Mouse (Mus musculus) liver, embryonic 16.5 days (tissue): ENCODE measurements around the gene Phf21b. TPM values are rescaled to one million over a fixed set of nuclear protein-coding genes. Genes with fewer than 3 reads are reported as not detected.

Source experiments
- ATAC-seq: fragments of 200-750 bp; cut with Nextera tagmentation; 2 replicates; pipeline ENCODE4 v1.8.0; 2017; ENCODE audit warnings: low read depth, mild to moderate bottlenecking, moderate number of reproducible peaks, moderate library complexity
- H3K27ac ChIP-seq: fragments of 300-500 bp; sonication (generic); 2 replicates; pipeline ENCODE4 v1.5.1; 2014; ENCODE audit warnings: mild to moderate bottlenecking, low read length
- H3K27me3 ChIP-seq: fragments of 300-500 bp; sonication (generic); 2 replicates; pipeline ENCODE4 v1.6.1; 2014; ENCODE audit warnings: low read depth, low read length, mixed read lengths; ENCODE audit not compliant: control insufficient read depth, insufficient read depth
- H3K36me3 ChIP-seq: fragments of 300-500 bp; sonication (generic); 2 replicates; pipeline ENCODE4 v1.6.1; 2014; ENCODE audit warnings: mild to moderate bottlenecking; ENCODE audit not compliant: control insufficient read depth, insufficient read depth
- H3K4me1 ChIP-seq: fragments of 300-500 bp; sonication (generic); 2 replicates; pipeline ENCODE4 v1.6.1; 2014; ENCODE audit warnings: low read depth, low read length, mixed read lengths; ENCODE audit not compliant: control insufficient read depth
- H3K4me2 ChIP-seq: fragments of 300-500 bp; sonication (generic); 2 replicates; pipeline ENCODE4 v1.6.1; 2014; ENCODE audit warnings: low read depth, low read length, mixed read lengths
- H3K4me3 ChIP-seq: fragments of 300-500 bp; sonication (generic); 2 replicates; pipeline ENCODE4 v1.5.1; 2014; ENCODE audit warnings: low read depth, mild to moderate bottlenecking, low read length
- H3K9ac ChIP-seq: fragments of 300-500 bp; sonication (generic); 2 replicates; pipeline ENCODE4 v1.6.1; 2014; ENCODE audit warnings: low read depth, low read length
- H3K9me3 ChIP-seq: fragments of 300-500 bp; sonication (generic); replicated peaks from 2 replicates; pipeline ENCODE4 v1.6.1; 2016; ENCODE audit warnings: low read length; ENCODE audit not compliant: control insufficient read depth
- WGBS: fragments of 180-500 bp; shearing (Covaris S2); extraction: QIAGEN DNeasy Blood & Tissue Kit; methylation state at CpG from one replicate; pipeline ENCODE4 v1.1.7; 2014; ENCODE audit not compliant: insufficient replicate concordance; 5-methylcytosine and 5-hydroxymethylcytosine counted together
- polyA plus RNA-seq: library from polyadenylated mRNA; unstranded; fragments of >200 nt; fragmentation: Nextera tagmentation; extraction: Ambion mirVana; gene quantifications from 2 replicates; pipeline ENCODE4 v1.2.1, GENCODE M21; 2015

The Phf21b gene
- polyA plus RNA-seq, 1 experiment from 2014 or later: not detected

DNA sequence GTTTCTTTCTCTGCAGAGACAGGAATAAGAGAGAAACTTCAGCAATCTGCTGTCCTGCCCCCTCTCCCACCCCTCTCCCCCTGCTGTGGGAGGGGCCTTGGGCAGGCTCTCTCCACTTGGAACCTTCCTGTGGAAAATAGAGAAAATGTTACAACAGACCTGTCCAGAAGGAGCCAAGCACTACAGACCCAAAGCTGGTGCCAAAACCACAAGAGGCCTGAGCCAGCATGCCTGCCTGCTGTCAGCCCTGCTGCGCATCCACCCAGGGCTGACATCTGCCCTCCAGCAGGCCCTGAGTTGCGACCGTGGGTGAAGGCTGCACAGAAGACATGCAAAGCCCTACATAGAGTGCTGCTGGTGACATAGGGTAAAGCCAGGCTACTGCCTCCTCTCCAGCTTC is 16.3 kb downstream of the Phf21b start:
- H3K4me1 ChIP-seq: no peaks in the 10 kb centered on the region
- 65% methylated on average over 3 of the region's 3 CpGs for WGBS

DNA sequence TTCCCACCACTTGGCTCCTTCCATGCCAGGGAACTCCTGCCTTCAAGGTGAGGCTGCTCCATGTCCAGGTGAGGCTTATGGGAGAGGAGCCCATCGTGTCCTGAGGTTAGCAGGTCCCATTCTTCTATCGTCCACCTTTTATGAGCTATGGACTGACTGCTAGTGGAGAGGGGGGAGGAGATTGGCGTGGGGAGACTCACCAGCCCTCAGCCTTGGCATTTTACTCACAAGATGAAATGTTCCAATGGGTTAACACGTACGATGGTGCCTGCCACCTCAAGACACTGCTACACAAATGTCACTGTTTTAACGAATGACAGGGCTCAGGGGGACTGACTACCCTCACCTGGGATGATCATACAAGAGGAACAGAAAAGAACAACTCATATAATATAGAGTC is 18.0 kb downstream of the Phf21b start:
- Histone ChIP-seq H3K36me3 (no peaks in the 10 kb centered on the region), H3K27ac (no peak overlapping the region), H3K9ac (no peak overlapping the region), H3K27me3 (no peaks in the 10 kb centered on the region), H3K4me3 (no peak overlapping the region), H3K9me3 (no peaks in the 10 kb centered on the region), H3K4me1 (no peaks in the 10 kb centered on the region), H3K4me2 (no peak overlapping the region)
- no peak for ATAC-seq
- WGBS: 61% methylated on average over 6 of the region's 6 CpGs

More for the DNA sequence above, 16.3 kb downstream of the Phf21b start:
- ATAC-seq: no peak
- Histone ChIP-seq H3K27me3 (no peaks in the 10 kb centered on the region), H3K4me2 (no peak overlapping the region), H3K9ac (no peak overlapping the region), H3K4me3 (no peak overlapping the region), H3K27ac (no peak overlapping the region), H3K9me3 (no peaks in the 10 kb centered on the region), H3K36me3 (no peaks in the 10 kb centered on the region)

DNA sequence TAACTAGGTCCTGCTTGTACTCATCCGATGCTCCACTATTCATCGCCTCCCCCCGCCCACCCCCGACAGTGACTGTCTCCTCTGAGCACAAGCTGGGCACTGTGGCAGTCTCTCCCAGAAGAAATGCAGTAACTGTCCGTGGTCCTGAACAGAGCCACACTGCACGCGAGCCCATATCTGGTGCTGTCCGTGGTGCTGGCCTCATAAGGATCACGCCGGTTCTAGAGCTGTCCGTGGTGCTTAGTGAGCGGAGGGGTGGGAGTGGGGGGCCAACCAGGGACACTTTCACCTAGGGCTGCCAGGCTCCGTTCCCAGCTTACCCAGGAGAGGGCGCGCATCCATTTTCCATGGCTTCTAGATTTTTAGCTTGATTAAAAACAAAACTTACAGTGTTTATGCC is 26.4 kb downstream of the Phf21b start:
- Histone ChIP-seq H3K4me3 (no peak overlapping the region), H3K9me3 (no peaks in the 10 kb centered on the region), H3K4me1 (no peaks in the 10 kb centered on the region), H3K9ac (no peak overlapping the region), H3K27ac (no peak overlapping the region), H3K4me2 (no peak overlapping the region), H3K36me3 (no peaks in the 10 kb centered on the region), H3K27me3 (no peaks in the 10 kb centered on the region)
- 6% methylated on average over 15 of the region's 15 CpGs for WGBS
- ATAC-seq: no peak

DNA sequence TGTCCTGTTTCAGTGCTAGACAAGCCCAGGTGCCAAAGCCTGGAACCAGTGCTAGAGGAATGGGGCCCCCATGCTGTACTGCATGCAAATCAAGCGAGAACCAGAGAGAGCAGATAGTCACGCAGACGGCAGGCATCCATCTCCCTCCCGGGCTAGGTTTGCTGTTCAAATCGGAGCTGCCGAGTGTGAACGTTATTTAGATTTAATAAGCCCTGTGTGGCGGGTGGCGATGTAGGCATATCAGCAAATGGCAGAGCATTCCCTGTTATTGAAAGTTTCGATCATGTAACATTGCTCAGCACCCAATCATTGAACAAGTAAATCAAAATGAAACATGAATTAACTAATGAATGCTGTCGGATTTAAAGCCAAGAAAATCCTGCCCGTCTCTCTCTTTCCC is 27.2 kb downstream of the Phf21b start:
- 64% methylated on average over 12 of the region's 12 CpGs for WGBS
- Histone ChIP-seq H3K4me3 (no peak overlapping the region), H3K9ac (no peak overlapping the region), H3K36me3 (no peaks in the 10 kb centered on the region), H3K4me1 (no peaks in the 10 kb centered on the region), H3K9me3 (no peaks in the 10 kb centered on the region), H3K27me3 (no peaks in the 10 kb centered on the region), H3K27ac (no peak overlapping the region), H3K4me2 (no peak overlapping the region)
- no peak for ATAC-seq

DNA sequence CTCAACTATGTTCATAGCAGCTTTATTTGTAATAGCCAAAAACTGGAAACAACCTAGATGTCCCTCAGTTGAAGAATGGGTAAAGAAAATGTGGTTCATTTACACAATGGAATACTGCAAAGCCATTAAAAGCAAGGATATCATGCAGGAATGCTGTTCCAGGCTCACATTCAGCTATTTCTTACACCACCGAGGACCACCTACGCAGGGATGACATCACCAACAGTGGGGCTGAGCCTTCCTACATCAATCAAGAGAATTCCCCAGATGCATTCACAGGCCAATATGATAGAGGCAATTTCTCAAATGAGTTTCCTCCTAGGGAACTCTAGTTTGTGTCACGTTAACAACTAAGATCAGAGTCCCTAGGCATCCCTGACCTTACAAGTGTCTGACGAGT is 32.8 kb downstream of the Phf21b start:
- no peak for ATAC-seq
- no peaks in the 10 kb centered on the region for H3K36me3 ChIP-seq
- no peak overlapping the region for H3K4me3 ChIP-seq
- H3K4me1 ChIP-seq: no peaks in the 10 kb centered on the region
- no peak overlapping the region for H3K4me2 ChIP-seq
- H3K9me3 ChIP-seq: no peaks in the 10 kb centered on the region
- no peak overlapping the region for H3K9ac ChIP-seq
- H3K27me3 ChIP-seq: no peaks in the 10 kb centered on the region
- no peak overlapping the region for H3K27ac ChIP-seq
- WGBS: 64% methylated on average over 4 of the region's 4 CpGs

DNA sequence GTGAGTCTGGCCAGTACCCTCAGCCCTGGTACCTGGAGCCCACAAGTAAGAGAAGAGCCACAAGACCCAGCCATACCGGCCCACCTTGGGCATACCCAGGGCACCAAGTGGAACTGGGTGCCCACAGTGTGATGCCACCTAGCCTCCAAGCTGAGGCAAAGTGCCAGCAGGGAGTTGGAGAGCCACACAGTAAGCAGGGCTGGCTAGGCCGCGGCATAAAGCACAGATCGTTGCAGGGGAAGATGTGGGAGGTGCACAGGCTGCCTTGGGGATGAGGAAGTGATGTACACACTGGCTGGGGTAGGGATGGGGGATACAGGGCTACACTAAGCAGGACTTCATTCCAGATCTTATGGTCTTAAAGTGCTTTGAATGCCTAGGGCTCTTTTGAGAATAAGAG is 35.0 kb downstream of the Phf21b start:
- ATAC-seq: no peak
- H3K4me2 ChIP-seq: no peak overlapping the region
- no peaks in the 10 kb centered on the region for H3K4me1 ChIP-seq
- no peak overlapping the region for H3K4me3 ChIP-seq
- H3K27me3 ChIP-seq: no peaks in the 10 kb centered on the region
- 73% methylated on average over 4 of the region's 4 CpGs for WGBS
- H3K36me3 ChIP-seq: no peaks in the 10 kb centered on the region
- no peaks in the 10 kb centered on the region for H3K9me3 ChIP-seq
- H3K9ac ChIP-seq: no peak overlapping the region
- H3K27ac ChIP-seq: no peak overlapping the region

DNA sequence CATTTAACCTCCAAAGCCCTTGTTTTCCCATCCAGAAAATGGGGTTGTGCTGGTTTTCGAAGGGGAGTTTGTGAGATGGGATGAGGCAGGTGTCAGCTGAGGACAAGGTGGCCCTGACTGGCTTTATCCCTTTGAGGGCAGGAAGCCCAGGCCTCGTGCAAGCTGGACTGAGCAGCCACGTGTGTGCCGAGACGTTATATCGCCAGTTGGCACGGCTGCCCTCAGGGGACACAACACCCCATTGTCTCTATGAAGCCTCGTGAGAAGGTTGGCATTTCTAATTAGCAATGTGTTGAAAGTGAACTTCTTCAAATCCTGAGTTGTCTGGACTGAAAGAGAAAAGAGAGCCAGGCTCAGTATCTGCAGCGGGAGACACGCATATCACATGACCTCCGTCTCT is 37.6 kb downstream of the Phf21b start:
- H3K27me3 ChIP-seq: no peaks in the 10 kb centered on the region
- no peak for ATAC-seq
- no peak overlapping the region for H3K27ac ChIP-seq
- H3K9ac ChIP-seq: no peak overlapping the region
- no peak overlapping the region for H3K4me2 ChIP-seq
- no peaks in the 10 kb centered on the region for H3K36me3 ChIP-seq
- 73% methylated on average over 11 of the region's 11 CpGs for WGBS
- H3K4me3 ChIP-seq: no peak overlapping the region
- no peaks in the 10 kb centered on the region for H3K4me1 ChIP-seq
- no peaks in the 10 kb centered on the region for H3K9me3 ChIP-seq

DNA sequence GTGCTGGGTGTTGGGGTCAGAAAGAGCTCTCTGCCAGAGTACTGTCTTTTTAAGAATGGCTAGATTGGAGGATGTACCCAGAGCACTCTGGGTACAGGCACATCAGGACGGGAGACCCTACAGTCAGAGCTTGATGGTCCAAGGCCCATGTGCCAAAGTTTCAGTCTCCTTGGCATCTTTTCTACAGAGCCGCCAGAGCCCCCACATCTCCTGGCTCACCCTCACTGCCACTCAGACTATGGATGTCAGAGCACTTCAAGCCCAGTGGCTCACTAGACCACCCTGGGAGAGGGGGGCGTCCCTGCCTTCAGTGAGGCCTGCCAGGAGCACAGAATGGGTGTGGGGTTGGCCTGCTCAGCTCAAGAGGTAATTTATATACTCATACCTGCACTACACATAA is 38.3 kb downstream of the Phf21b start:
- H3K9me3 ChIP-seq: no peaks in the 10 kb centered on the region
- ATAC-seq: no peak
- H3K27ac ChIP-seq: no peak overlapping the region
- no peak overlapping the region for H3K4me2 ChIP-seq
- H3K36me3 ChIP-seq: no peaks in the 10 kb centered on the region
- H3K27me3 ChIP-seq: no peaks in the 10 kb centered on the region
- no peaks in the 10 kb centered on the region for H3K4me1 ChIP-seq
- WGBS: 58% methylated on average over 3 of the region's 3 CpGs
- H3K4me3 ChIP-seq: no peak overlapping the region
- H3K9ac ChIP-seq: no peak overlapping the region

DNA sequence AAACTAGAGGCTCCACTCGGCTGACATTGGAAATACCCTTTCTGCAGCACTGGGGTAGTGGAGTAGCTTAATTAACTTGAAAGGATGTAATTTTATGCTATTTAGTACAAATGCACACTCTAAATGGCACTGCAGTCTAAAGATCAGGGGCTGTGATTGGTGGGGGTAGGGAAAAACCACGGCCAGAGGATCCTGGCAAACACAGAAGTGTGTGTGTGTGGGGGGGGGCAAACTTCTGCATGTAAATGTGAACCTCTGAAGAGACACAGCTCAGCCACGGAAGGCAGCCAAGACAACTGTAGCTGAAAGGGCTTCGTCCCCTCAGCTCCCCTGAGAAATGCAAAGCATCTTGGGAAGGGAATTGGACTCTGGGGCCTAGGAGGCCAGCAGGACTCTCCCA is 40.7 kb downstream of the Phf21b start:
- Histone ChIP-seq H3K9ac (no peak overlapping the region), H3K27me3 (no peaks in the 10 kb centered on the region), H3K27ac (no peak overlapping the region), H3K36me3 (no peaks in the 10 kb centered on the region), H3K4me2 (no peak overlapping the region), H3K9me3 (no peaks in the 10 kb centered on the region), H3K4me1 (no peaks in the 10 kb centered on the region), H3K4me3 (no peak overlapping the region)
- no peak for ATAC-seq
- 49% methylated on average over 4 of the region's 4 CpGs for WGBS
